Mouse (Mus musculus): ENCODE results near the gene Neurod2. TPM values are rescaled to one million over a fixed set of nuclear protein-coding genes. Genes with fewer than 3 reads are reported as not detected.
A peak's percentile ranks its signal among the peaks of the same experiment; 100 is the strongest.

Neurod2 gene
- polyA plus RNA-seq, 1 experiment from 2014 or later: not detected

DNA sequence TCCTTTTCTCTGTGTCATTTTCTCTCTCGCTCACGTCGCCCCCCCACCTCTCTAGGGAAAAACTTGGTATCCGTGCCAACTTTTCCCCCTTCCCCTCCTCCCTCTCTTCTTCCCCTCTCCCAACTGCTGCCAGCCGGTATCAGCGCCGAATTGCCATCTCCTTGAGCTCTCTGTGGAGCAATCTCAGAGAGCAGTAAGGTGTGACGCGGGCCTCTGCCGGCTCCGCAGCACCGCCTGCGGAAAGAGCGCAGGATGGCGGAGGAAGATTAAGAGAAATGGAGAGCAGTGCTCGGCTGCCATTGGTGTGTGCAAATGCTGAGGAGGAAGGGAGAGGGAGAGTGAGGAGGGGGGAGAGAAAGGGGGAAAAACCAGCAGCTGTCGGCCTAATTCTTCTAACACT is 45.2 kb downstream of the Neurod2 start:
- no peak overlapping the region for H3K27ac ChIP-seq (ENCODE audit: low read depth)
- no peak overlapping the region for H3K9ac ChIP-seq
- WGBS: 3% methylated on average over 16 of the region's 17 CpGs

DNA sequence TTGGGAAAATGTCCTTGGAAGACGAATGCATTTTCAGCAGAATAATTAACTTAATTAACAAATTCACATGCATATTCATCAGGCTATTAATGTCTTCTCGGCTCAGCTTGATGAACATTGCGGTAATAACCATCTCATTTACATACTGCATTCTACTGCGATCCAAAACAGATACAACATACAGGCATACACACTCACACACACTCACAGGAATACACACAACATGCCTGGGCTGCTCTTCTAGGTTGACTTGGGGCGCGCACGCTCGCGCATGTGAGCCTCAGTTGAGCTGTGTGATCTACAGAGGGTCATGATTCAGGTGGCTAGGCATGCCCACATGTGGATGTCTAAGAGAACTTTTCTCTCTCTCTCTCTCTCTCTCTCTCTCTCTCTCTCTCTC is 45.7 kb downstream of the Neurod2 start:
- peaks cover 9% of the 10 kb centered on the region; the same call in 1 of the 2 replicates for H3K36me3 ChIP-seq (ENCODE audit: insufficient read depth)
- no peaks in the 10 kb centered on the region for H3K9me3 ChIP-seq (ENCODE audit: low read depth, low read length)
- DNase-seq (peak; percentile 13), ATAC-seq (ENCODE audit: insufficient read depth) (no peak)
- no peak overlapping the region for H3K4me2 ChIP-seq
- no peak for TF ChIP-seq CTCF (IDR thresholded peaks at IDR 0.05; ENCODE audit: low read depth)
- H3K27ac ChIP-seq (ENCODE audit: low read depth): no peak overlapping the region
- no peak overlapping the region for H3K9ac ChIP-seq
- no peak overlapping the region for H3K4me3 ChIP-seq (ENCODE audit: low read depth, low read length)
- no peaks in the 10 kb centered on the region for H3K27me3 ChIP-seq (ENCODE audit: insufficient read depth, low read length)
- H3K4me1 ChIP-seq (ENCODE audit: insufficient read depth): no peaks in the 10 kb centered on the region
- 29% methylated on average over 9 of the region's 9 CpGs for WGBS

More for the DNA sequence above, 45.2 kb downstream of the Neurod2 start:
- no peak; the same call in 1 of the 2 replicates for ATAC-seq (ENCODE audit: insufficient read depth)
- Histone ChIP-seq H3K9me3 (ENCODE audit: low read depth, low read length) (no peaks in the 10 kb centered on the region), H3K4me2 (peak overlapping the region; percentile 51), H3K36me3 (ENCODE audit: insufficient read depth) (peaks cover 5% of the 10 kb centered on the region; the same call in 1 of the 2 replicates), H3K4me1 (ENCODE audit: insufficient read depth) (no peaks in the 10 kb centered on the region), H3K4me3 (ENCODE audit: low read depth, low read length) (no peak overlapping the region; the same call in 1 of the 2 replicates), H3K27me3 (ENCODE audit: insufficient read depth, low read length) (no peaks in the 10 kb centered on the region)
- peak; percentile 55 for DNase-seq
- TF ChIP-seq CTCF (IDR thresholded peaks at IDR 0.05; ENCODE audit: low read depth): 0 out of 2 replicates have a peak, but pooled peaks have one; percentile 7

Other genes starting within 250 kb of the Neurod2 start
- gene Fbxl20, start 179.2 kb downstream of the Neurod2 start, polyA plus RNA-seq (2014; fragmentation: Nextera tagmentation; extraction: Ambion mirVana): 9.6 and 17.3 TPM in 2 replicates
- gene Med1, start 136.4 kb downstream of the Neurod2 start, polyA plus RNA-seq (2014; fragmentation: Nextera tagmentation; extraction: Ambion mirVana): 62.4 and 62.8 TPM in 2 replicates
- 14.6 and 16.6 TPM in 2 replicates for gene Cdk12, start 126.6 kb downstream of the Neurod2 start, polyA plus RNA-seq (2014; fragmentation: Nextera tagmentation; extraction: Ambion mirVana)
- 0.53 and 1.3 TPM in 2 replicates for gene Ppp1r1b, start 18.8 kb upstream of the Neurod2 start, polyA plus RNA-seq (2014; fragmentation: Nextera tagmentation; extraction: Ambion mirVana)
- 38.2 and 42.7 TPM in 2 replicates for gene Stard3, start 28.7 kb upstream of the Neurod2 start, polyA plus RNA-seq (2014; fragmentation: Nextera tagmentation; extraction: Ambion mirVana)
- gene Tcap, start 54.2 kb upstream of the Neurod2 start, polyA plus RNA-seq (2014; fragmentation: Nextera tagmentation; extraction: Ambion mirVana): 3.8 TPM in 1 of 2 replicates, not detected in the other
- not detected in 2 replicates for gene Pnmt, start 56.8 kb upstream of the Neurod2 start, polyA plus RNA-seq (2014; fragmentation: Nextera tagmentation; extraction: Ambion mirVana)
- 10.9 and 11.6 TPM in 2 replicates for gene Pgap3, start 70.8 kb upstream of the Neurod2 start, polyA plus RNA-seq (2014; fragmentation: Nextera tagmentation; extraction: Ambion mirVana)
- gene Erbb2, start 82.8 kb upstream of the Neurod2 start, polyA plus RNA-seq (2014; fragmentation: Nextera tagmentation; extraction: Ambion mirVana): 42.7 and 46.5 TPM in 2 replicates
- gene Mien1, start 109.3 kb upstream of the Neurod2 start, polyA plus RNA-seq (2014; fragmentation: Nextera tagmentation; extraction: Ambion mirVana): 62.9 and 65.3 TPM in 2 replicates
- 39.4 and 43.0 TPM in 2 replicates for gene Grb7, start 116.7 kb upstream of the Neurod2 start, polyA plus RNA-seq (2014; fragmentation: Nextera tagmentation; extraction: Ambion mirVana)
- 0.14 and 0.32 TPM in 2 replicates for gene Ikzf3, start 216.4 kb upstream of the Neurod2 start, polyA plus RNA-seq (2014; fragmentation: Nextera tagmentation; extraction: Ambion mirVana)
- 0.57 TPM in 1 of 2 replicates, not detected in the other for gene Zpbp2, start 221.4 kb upstream of the Neurod2 start, polyA plus RNA-seq (2014; fragmentation: Nextera tagmentation; extraction: Ambion mirVana)